Mouse (Mus musculus) MN1 (cell line): ENCODE results near the gene Rxylt1.

Source experiments
- DNase-seq: peaks from one replicate; pipeline ENCODE4 v3.0.0-alpha.2; 2016; ENCODE audit warnings: low spot score

The Rxylt1 gene

GRCm38 (mm10) chr10:122096980-122097844 is at the start of gene Rxylt1:
Gene Rxylt1, minus strand, starts transcription at chr10:122097371.
- peak; percentile 98 for DNase-seq

GRCm38 (mm10) chr10:122121290-122121970 is 24.3 kb upstream of the Rxylt1 start:
- no peak for DNase-seq

- DNase-seq = no peak
Measured at GRCm38 (mm10) chr10:122120500-122121289, 23.5 kb upstream of the Rxylt1 start.

GRCm38 (mm10) chr10:122119451-122119850 is 22.3 kb upstream of the Rxylt1 start:
- no peak for DNase-seq

- DNase-seq = no peak
Measured at GRCm38 (mm10) chr10:122116636-122117035, 19.5 kb upstream of the Rxylt1 start.

GRCm38 (mm10) chr10:122106633-122107028 is 9.5 kb upstream of the Rxylt1 start:
- DNase-seq = no peak

GRCm38 (mm10) chr10:122105889-122106632 is 8.9 kb upstream of the Rxylt1 start:
- DNase-seq = no peak

- DNase-seq = peak; percentile 59
Measured at GRCm38 (mm10) chr10:122105407-122105806, 8.2 kb upstream of the Rxylt1 start.

- DNase-seq = no peak
Measured at GRCm38 (mm10) chr10:122102675-122103074, 5.5 kb upstream of the Rxylt1 start.

GRCm38 (mm10) chr10:122096462-122096979 is 650 bp downstream of the Rxylt1 start:
- peak; percentile 80 for DNase-seq

- peak; percentile 57 for DNase-seq
Measured at GRCm38 (mm10) chr10:122090472-122090871, 6.7 kb downstream of the Rxylt1 start.

- DNase-seq = no peak
Measured at GRCm38 (mm10) chr10:122081352-122081751, 15.8 kb downstream of the Rxylt1 start.

- no peak for DNase-seq
Measured at GRCm38 (mm10) chr10:122069153-122069552, 28.0 kb downstream of the Rxylt1 start.

- no peak for DNase-seq
Measured at GRCm38 (mm10) chr10:122055826-122056225, 41.3 kb downstream of the Rxylt1 start.

GRCm38 (mm10) chr10:122054535-122054934 is 42.6 kb downstream of the Rxylt1 start:
- peak; percentile 40 for DNase-seq

- peak; percentile 87 for DNase-seq
Measured at GRCm38 (mm10) chr10:122051831-122052230, 45.3 kb downstream of the Rxylt1 start.

- peak; percentile 54 for DNase-seq
Measured at GRCm38 (mm10) chr10:122047727-122048365, 49.3 kb downstream of the Rxylt1 start.

- DNase-seq = peak; percentile 28
Measured at GRCm38 (mm10) chr10:122046904-122047726, 50.1 kb downstream of the Rxylt1 start, which contains the start of gene Srgap1. Gene Srgap1, minus strand, starts transcription at chr10:122047315.

- DNase-seq = no peak
Measured at GRCm38 (mm10) chr10:122046511-122046903, 50.7 kb downstream of the Rxylt1 start.

GRCm38 (mm10) chr10:122045946-122046345 is 51.2 kb downstream of the Rxylt1 start:
- DNase-seq = no peak
